Mouse (Mus musculus) spleen, adult 2 months (tissue): ENCODE results near the gene Mgl2.
"Not testable (repeated sequence)": the region's sequence is repeated elsewhere in the genome, so short reads cannot be mapped to it uniquely, and the experiment has no call there.

Experiments used
- CTCF ChIP-seq: fragments of 200-500 bp; IDR thresholded peaks from 2 replicates; pipeline ENCODE4 v1.5.1; 2011; ENCODE audit warnings: mild to moderate bottlenecking, inconsistent platforms; ENCODE audit not compliant: insufficient read depth, insufficient read length, insufficient replicate concordance; ENCODE audit errors: extremely low read depth
- POLR2A ChIP-seq: fragments of 200-500 bp; IDR thresholded peaks from 2 replicates; pipeline ENCODE4 v1.6.1; 2011; ENCODE audit warnings: low read depth, low read length, inconsistent platforms

DNA sequence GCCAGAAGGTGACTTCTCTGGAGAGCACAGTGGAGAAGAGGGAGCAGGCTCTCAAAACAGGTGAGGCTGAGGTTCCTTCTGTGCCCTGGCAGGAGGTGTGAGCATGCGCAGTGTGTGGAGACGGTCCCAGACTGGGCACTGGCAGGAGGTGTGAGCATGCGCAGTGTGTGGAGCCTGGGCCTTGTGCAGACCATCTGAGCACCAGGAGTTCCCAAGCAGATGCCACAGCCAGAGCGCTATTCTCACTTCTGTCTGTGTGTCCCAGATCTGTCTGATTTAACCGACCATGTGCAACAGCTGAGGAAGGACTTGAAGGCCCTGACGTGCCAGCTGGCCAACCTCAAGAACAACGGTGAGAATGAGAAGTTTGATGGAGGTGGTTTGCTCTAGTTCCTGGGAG is 39.3 kb downstream of the Mgl2 start:
- TF ChIP-seq CTCF, POLR2A: not testable (repeated sequence)
